Mouse (Mus musculus): ENCODE data around the gene Creld1. TPM values are rescaled to one million over a fixed set of nuclear protein-coding genes. Genes with fewer than 3 reads are reported as not detected.
A peak's percentile ranks its signal among the peaks of the same experiment; 100 is the strongest.

Creld1 gene
- polyA plus RNA-seq, 1 experiment, result 220 TPM

GRCm38 (mm10) chr6:113468512-113468911, 14.6 kb upstream of the Creld1 start:
- Histone ChIP-seq H3K36me3 (replicated peaks; ENCODE audit: low read length) (no peaks in the 10 kb centered on the region), H3K9me3 (no peaks in the 10 kb centered on the region), H3K4me3 (replicated peaks) (peak overlapping the region; percentile 92), H3K27me3 (replicated peaks) (peaks cover 66% of the 10 kb centered on the region), H3K4me1 (peaks cover 36% of the 10 kb centered on the region)
- TF ChIP-seq GATA1 (IDR thresholded peaks at IDR 0.05; ENCODE audit: borderline replicate concordance, low read length), result no peak
- TF ChIP-seq FLI1 (IDR thresholded peaks at IDR 0.05; ENCODE audit: low read length), result no peak

GRCm38 (mm10) chr6:113469021-113469420, 14.1 kb upstream of the Creld1 start:
- Histone ChIP-seq H3K9me3 (no peaks in the 10 kb centered on the region), H3K27me3 (replicated peaks) (peaks cover 67% of the 10 kb centered on the region), H3K4me1 (peaks cover 36% of the 10 kb centered on the region), H3K36me3 (replicated peaks; ENCODE audit: low read length) (no peaks in the 10 kb centered on the region), H3K4me3 (replicated peaks) (peak overlapping the region; percentile 92)
- TF ChIP-seq FLI1 (IDR thresholded peaks at IDR 0.05; ENCODE audit: low read length) (no peak), GATA1 (IDR thresholded peaks at IDR 0.05; ENCODE audit: borderline replicate concordance, low read length) (no peak)

GRCm38 (mm10) chr6:113469432-113469831, 13.7 kb upstream of the Creld1 start:
- Histone ChIP-seq H3K4me3 (replicated peaks) (peak overlapping the region; percentile 92), H3K36me3 (replicated peaks; ENCODE audit: low read length) (no peaks in the 10 kb centered on the region), H3K9me3 (no peaks in the 10 kb centered on the region), H3K4me1 (peaks cover 36% of the 10 kb centered on the region), H3K27me3 (replicated peaks) (peaks cover 67% of the 10 kb centered on the region)
- TF ChIP-seq FLI1 (IDR thresholded peaks at IDR 0.05; ENCODE audit: low read length) (no peak), GATA1 (IDR thresholded peaks at IDR 0.05; ENCODE audit: borderline replicate concordance, low read length) (no peak)

GRCm38 (mm10) chr6:113471297-113471936, 11.7 kb upstream of the Creld1 start, which contains the start of gene Il17rc:
Gene Il17rc (plus strand): TSS chr6:113471427.
- no peak within 1 kb of the TSS for H3K4me3 ChIP-seq (replicated peaks)
- no peaks in the 10 kb centered on the region for H3K9me3 ChIP-seq
- peaks cover 63% of the 10 kb centered on the region for H3K27me3 ChIP-seq (replicated peaks)
- H3K36me3 ChIP-seq (replicated peaks; ENCODE audit: low read length), result no peaks in the 10 kb centered on the region
- H3K4me1 ChIP-seq, result peaks cover 31% of the 10 kb centered on the region
- TF ChIP-seq FLI1 (IDR thresholded peaks at IDR 0.05; ENCODE audit: low read length) (no peak), GATA1 (IDR thresholded peaks at IDR 0.05; ENCODE audit: borderline replicate concordance, low read length) (no peak)

GRCm38 (mm10) chr6:113472061-113472460, 11.0 kb upstream of the Creld1 start:
- Histone ChIP-seq H3K27me3 (replicated peaks) (peaks cover 67% of the 10 kb centered on the region), H3K4me1 (peaks cover 37% of the 10 kb centered on the region), H3K9me3 (no peaks in the 10 kb centered on the region), H3K36me3 (replicated peaks; ENCODE audit: low read length) (no peaks in the 10 kb centered on the region), H3K4me3 (replicated peaks) (no peak overlapping the region)
- TF ChIP-seq FLI1 (IDR thresholded peaks at IDR 0.05; ENCODE audit: low read length) (no peak), GATA1 (IDR thresholded peaks at IDR 0.05; ENCODE audit: borderline replicate concordance, low read length) (no peak)

- no peak overlapping the region for H3K4me3 ChIP-seq (replicated peaks)
- H3K9me3 ChIP-seq, result no peaks in the 10 kb centered on the region
- TF ChIP-seq FLI1 (IDR thresholded peaks at IDR 0.05; ENCODE audit: low read length), result no peak
- TF ChIP-seq GATA1 (IDR thresholded peaks at IDR 0.05; ENCODE audit: borderline replicate concordance, low read length), result no peak
- H3K36me3 ChIP-seq (replicated peaks; ENCODE audit: low read length), result no peaks in the 10 kb centered on the region
- H3K27me3 ChIP-seq (replicated peaks), result peaks cover 67% of the 10 kb centered on the region
- peaks cover 35% of the 10 kb centered on the region for H3K4me1 ChIP-seq
Measured at GRCm38 (mm10) chr6:113473246-113473645, 9.9 kb upstream of the Creld1 start.

- no peak overlapping the region for H3K4me3 ChIP-seq (replicated peaks)
- H3K36me3 ChIP-seq (replicated peaks; ENCODE audit: low read length), result no peaks in the 10 kb centered on the region
- peaks cover 69% of the 10 kb centered on the region for H3K27me3 ChIP-seq (replicated peaks)
- H3K4me1 ChIP-seq, result peaks cover 32% of the 10 kb centered on the region
- TF ChIP-seq FLI1 (IDR thresholded peaks at IDR 0.05; ENCODE audit: low read length), result no peak
- no peak for TF ChIP-seq GATA1 (IDR thresholded peaks at IDR 0.05; ENCODE audit: borderline replicate concordance, low read length)
- no peaks in the 10 kb centered on the region for H3K9me3 ChIP-seq
Measured at GRCm38 (mm10) chr6:113473715-113474114, 9.4 kb upstream of the Creld1 start.

- H3K4me3 ChIP-seq (replicated peaks), result no peak overlapping the region
- peaks cover 35% of the 10 kb centered on the region for H3K4me1 ChIP-seq
- H3K9me3 ChIP-seq, result no peaks in the 10 kb centered on the region
- H3K27me3 ChIP-seq (replicated peaks), result peaks cover 55% of the 10 kb centered on the region
- H3K36me3 ChIP-seq (replicated peaks; ENCODE audit: low read length), result no peaks in the 10 kb centered on the region
- TF ChIP-seq GATA1 (IDR thresholded peaks at IDR 0.05; ENCODE audit: borderline replicate concordance, low read length) (no peak), FLI1 (IDR thresholded peaks at IDR 0.05; ENCODE audit: low read length) (no peak)
Measured at GRCm38 (mm10) chr6:113477353-113477752, 5.7 kb upstream of the Creld1 start.

GRCm38 (mm10) chr6:113478906-113479305, 4.2 kb upstream of the Creld1 start:
- Histone ChIP-seq H3K9me3 (no peaks in the 10 kb centered on the region), H3K27me3 (replicated peaks) (peaks cover 48% of the 10 kb centered on the region), H3K4me1 (peaks cover 43% of the 10 kb centered on the region), H3K36me3 (replicated peaks; ENCODE audit: low read length) (no peaks in the 10 kb centered on the region), H3K4me3 (replicated peaks) (no peak overlapping the region)
- no peak for TF ChIP-seq GATA1 (IDR thresholded peaks at IDR 0.05; ENCODE audit: borderline replicate concordance, low read length)
- no peak for TF ChIP-seq FLI1 (IDR thresholded peaks at IDR 0.05; ENCODE audit: low read length)

- H3K27me3 ChIP-seq (replicated peaks), result peaks cover 34% of the 10 kb centered on the region
- H3K9me3 ChIP-seq, result no peaks in the 10 kb centered on the region
- no peak for TF ChIP-seq GATA1 (IDR thresholded peaks at IDR 0.05; ENCODE audit: borderline replicate concordance, low read length)
- no peak for TF ChIP-seq FLI1 (IDR thresholded peaks at IDR 0.05; ENCODE audit: low read length)
Measured at GRCm38 (mm10) chr6:113480555-113481373, 2.3 kb upstream of the Creld1 start.

More at GRCm38 (mm10) chr6:113480555-113481373, 2.3 kb upstream of the Creld1 start:
- Histone ChIP-seq H3K4me1 (peaks cover 61% of the 10 kb centered on the region), H3K36me3 (replicated peaks; ENCODE audit: low read length) (peaks cover 11% of the 10 kb centered on the region), H3K4me3 (replicated peaks) (peak overlapping the region; percentile 46)

Measured in megakaryocyte, embryonic 14.5 days (primary cell).